Mouse (Mus musculus) skeletal muscle tissue, adult 2 months (tissue): Measurements from ENCODE around the gene Mcoln2.
A peak's percentile ranks its signal among the peaks of the same experiment; 100 is the strongest.

Source experiments
- DNase-seq: peaks from one replicate; pipeline ENCODE4 v3.0.0-alpha.2; 2012; ENCODE audit warnings: low read depth, low spot score

Gene Mcoln2

DNA sequence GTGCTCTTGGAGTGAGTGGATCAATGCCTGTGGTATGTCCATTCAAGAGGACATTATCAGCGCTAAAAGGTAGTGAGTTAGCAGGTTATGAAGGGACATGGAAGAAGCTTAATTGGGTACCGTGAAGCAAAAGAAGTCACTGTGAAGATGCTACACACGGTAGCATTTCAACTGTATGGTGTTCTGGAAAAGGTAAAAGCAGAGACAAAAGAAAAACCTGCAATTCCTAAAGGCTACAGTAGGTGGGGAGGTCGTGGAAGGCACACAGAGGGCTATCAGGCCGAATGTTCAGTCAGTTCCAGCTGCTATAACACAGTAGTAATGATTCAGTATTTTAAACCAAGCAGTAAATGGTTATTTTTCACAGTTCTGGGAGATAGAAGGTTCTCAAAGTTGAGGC is 4.1 kb upstream of the Mcoln2 start:
- DNase-seq: no peak

DNA sequence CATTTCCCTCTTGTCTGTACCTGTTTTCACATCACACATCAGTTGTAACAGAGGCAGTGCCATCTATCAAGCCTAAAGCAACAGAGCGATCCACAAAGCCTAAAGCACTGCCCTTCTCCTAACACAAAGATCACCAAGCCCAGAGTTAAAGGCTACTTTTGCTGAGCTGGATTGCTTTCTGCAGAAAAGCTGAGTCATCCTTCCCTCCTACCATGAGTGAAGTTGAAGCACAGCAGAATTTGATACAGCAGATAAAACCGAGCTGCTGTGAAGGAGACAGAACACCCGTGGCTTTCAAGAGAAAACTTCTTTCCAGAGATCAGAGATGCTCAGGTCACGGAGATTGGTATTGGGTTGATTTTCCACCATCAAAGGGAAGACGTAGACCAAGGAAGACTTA is 3.5 kb upstream of the Mcoln2 start:
- no peak for DNase-seq

DNA sequence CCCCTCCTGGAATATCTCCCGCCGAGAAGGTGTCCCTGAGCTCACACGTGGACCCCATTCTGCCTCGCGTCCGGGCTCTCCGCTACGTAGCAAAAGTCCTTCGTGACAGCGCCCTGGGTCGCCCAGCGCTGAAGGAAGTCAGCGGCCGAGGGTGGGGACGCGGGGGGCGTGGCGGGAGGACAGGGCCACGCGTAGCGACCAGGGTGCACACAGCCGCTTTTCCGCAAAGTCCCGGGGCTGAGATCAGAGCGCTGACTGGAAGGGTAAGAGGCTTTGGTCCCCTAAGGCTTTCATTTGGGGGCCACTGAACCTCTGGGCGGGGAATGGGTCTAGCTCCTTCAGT is 396 bp downstream of the Mcoln2 start:
- no peak for DNase-seq

DNA sequence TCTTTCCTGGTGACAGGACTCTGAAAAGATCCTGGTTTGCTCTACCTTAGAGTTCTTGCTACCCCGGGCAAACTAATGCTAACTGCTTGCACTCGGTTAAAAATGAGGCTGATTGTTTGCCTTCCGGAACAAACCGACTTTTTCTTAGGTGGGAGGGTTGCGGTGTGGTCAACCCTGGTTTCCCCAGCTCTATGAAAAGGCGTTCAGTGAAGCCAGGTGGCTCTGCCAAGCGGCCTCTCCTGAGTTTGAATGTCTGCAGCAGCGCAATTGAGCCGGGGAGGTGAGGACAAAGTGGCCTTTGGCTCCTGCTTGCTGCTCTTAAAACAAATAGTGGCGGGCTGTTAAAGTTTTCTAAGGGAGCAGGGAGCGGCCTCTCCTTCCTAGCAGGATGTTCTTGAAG is 927 bp downstream of the Mcoln2 start:
- no peak for DNase-seq

DNA sequence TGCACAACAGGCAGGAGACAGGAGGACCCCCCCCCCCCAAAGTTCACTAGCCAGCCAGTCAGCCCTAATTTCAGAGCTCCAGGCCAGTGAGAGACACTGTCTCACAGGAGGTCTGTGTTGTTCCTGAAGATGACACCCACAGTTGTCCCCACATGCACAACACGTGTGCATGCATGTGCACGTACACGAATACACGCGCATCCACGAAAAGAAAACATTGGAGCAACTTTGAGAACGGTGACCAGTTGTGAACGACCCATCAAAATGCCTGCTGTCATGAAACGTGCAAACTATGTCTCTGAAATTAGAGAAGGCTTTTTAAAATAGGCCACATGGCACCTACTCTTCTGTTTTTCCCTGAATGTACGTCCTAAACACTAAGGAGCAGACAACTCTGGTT is 1.7 kb downstream of the Mcoln2 start:
- DNase-seq: no peak

DNA sequence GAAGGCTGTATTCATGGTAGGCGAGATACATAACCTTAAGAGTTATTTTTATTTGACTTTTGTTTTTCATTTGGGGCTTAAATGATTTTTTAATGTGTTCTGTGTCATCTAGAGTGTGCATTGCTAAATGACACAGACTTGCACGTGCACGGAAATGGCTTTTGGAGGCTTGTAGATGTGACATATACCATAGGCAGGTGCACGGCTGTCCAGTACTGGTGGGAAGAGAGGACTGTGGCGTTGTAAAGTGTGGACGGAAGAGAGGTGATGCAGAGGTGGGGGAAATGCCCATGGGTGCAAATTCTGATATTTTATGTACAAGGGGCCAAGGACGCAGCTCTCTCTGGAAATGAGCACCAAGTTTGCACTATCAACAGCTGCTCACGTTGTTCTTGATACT is 2.1 kb downstream of the Mcoln2 start:
- DNase-seq: no peak

DNA sequence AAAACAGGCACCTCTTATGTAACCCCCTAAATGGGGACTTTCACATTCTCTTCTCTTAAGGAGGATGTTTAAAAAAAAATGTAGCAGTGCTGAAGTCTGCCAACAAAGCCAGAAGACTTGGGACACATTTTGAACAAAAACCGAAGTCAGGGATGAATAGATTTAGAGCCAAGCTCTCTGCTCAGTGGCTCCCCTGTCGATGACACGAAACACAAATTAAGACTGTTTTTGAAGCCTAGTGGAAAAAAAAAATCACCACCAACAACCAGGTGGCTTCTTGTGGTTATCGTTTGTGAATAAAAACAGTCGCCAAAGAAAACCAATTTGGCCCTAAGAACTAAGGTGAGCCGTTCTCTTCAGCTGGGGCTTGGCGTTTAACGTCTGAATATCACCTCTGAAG is 2.7 kb downstream of the Mcoln2 start:
- DNase-seq: no peak

DNA sequence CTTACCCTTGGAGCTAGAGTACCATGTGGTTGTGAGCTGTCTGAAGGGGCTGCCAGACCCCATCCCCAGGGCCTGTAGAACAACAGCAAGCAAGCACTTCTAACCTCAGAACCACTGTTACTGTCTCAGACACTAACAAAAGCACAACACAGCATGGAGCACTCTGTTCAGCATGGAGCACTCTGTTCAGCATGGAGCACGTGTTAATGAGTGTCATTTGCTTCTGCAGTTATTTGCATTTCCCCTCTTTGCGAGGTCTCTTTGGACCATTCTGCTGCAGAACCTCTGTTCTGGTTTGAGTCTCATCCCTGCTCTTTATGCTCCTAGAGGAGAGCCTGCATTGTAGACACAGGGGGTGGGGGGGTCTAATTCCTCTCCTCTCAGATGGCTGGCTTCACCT is 3.3 kb downstream of the Mcoln2 start:
- DNase-seq: no peak

DNA sequence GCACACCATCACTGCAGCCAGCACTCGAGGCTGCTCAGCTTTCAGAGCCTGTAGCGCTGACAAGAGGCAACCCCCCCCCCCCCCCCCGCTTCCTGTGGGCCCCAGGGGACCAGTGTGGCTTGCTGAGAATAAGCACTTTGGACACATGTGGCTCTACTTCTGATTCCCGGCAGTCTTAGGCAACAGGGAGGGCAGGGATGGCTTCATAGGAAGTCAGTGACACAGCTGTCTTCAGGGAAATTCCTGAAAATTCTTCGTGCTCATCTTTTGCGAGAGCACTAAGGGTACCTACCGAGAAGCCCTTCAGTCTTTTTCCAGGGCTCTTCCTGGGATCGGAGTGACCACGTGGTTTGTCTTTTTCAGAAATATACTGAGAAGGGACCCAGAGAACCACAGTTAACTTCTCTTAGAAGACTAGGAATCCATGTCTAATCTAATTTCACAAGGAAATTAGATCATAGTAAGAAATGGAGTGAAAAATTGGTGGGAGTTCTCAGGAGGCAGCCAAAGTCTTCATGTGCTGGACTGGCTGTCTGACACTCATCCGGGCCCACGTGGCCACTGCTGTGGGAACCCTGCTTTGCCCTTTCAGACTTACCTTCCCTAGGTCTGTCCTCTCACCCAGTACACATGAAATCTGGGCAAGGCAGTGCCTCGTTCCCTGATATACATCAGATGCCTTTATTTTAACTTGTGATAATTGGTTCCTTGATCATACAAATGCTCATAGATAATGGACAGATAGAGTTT is 4.4 kb downstream of the Mcoln2 start:
- DNase-seq: peak; percentile 37

DNA sequence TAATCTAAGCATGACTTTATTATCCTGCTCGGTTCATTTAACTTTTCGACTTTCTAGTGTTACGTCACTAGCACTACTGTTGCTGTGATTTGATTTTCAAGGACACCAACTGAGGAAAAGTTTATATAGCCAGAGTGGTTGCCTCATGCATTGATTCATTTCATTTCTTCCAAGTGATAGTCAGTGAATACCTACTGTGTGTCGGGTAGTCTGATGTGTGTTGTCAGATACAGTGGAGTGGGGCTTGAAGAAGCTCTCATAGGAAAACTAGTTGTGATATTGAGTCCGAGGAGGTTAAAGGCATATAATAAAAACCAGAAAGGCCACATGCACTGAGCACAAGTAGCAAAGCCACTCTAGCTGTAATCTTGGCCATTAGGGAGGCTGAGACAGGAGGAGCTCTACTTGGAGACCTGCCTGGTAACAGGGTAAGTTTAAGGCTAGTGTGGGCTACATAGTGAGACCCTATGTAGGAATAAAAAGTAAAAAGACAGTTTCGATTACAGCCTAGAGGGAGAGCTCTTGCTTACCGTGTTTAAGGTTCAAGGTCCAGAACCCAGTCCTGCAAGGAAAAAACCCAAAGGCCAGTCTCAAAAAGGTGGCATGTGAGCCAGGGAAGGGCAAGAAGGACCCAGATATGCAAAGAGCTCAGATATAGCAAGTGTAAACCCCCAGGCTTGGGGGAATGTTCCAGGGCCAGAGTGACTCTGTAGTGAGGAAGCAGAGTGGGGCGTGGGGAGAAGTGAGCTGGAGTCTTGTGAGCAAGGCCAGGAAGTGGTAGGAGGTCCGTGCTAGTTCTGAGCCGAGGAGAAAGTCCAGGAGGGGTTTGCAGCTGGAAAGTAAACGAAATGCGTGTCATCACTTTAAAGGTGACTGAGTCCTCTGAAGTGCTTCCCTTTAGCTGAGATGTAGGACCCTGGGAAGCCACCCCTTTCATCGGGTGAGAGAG is 6.3 kb downstream of the Mcoln2 start:
- no peak for DNase-seq

DNA sequence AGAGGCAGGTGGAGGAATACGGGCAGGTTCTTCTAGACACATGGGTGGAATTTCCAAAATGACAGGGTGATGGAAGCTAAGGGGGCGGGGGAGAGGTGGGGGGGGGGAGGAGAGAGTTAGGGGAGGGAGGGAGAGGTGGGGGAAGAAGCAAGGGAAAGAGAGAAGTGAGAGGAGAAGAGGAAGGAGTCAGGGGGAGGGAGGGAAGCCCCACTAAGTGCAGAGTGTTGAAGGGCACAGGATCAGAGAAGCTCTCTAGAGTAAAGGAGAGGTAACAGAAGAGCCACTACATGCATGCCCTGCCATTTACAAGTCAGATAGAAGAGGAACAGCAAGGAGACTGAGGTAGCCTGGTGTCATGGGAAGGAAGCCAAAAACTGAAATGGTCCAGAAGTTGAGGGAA is 7.2 kb downstream of the Mcoln2 start:
- DNase-seq: no peak

DNA sequence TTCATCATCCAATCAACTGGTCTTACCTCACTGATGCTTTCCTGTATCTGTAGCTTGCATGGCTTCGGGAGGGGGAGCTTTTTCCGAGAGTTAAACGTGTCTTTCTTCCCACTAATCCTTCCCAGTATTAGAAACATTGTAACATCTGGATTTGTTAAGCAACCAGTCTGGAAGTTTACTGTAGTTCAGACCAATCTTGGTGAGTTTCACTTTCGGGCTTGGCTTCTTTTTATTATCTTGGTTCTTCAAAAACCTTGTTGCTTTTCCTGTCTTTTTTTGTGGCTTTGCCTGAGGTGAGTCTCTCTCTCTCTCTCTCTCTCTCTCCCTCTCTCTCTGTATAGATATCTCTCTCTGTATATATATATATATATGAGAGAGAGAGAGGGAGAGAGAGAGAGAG is 8.4 kb downstream of the Mcoln2 start:
- DNase-seq: no peak

DNA sequence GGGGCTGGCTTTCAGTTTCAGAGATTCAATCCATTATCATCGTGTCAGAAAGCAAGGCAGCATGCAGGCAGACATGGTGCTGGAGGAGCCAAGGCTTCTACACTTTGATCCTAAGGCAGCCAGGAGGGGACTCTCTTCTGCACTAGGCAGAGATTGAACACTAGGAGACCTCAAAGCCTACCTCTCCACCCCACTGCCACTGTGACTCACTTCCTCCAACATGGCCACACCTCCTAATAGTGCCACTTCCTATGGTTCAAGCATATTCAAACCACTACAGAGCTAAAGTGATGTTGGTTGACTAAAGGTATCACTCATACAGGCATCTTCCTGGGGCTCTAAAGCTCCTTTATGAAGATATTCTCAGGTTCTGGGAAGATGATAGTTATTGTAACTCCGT is 9.7 kb downstream of the Mcoln2 start:
- no peak for DNase-seq

DNA sequence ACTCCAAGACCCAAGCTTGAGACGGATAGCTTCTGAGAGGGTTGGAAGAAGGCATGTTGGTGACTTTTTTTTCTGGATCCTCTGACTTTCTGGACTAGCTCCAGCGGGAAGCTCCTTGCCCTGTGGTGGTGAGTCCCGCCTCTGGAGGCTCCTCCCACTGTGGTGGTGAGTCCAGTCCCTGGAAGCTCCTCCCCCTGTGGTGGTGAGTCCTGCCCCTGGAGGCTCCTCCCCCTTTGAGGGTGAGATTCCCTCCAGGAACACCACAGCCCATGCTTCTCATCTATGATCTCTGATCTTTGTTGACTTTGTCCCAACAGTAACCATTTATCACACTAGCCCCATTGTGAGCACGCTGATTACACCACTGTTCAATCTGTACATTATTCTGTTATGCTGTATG is 12.6 kb downstream of the Mcoln2 start:
- DNase-seq: no peak

DNA sequence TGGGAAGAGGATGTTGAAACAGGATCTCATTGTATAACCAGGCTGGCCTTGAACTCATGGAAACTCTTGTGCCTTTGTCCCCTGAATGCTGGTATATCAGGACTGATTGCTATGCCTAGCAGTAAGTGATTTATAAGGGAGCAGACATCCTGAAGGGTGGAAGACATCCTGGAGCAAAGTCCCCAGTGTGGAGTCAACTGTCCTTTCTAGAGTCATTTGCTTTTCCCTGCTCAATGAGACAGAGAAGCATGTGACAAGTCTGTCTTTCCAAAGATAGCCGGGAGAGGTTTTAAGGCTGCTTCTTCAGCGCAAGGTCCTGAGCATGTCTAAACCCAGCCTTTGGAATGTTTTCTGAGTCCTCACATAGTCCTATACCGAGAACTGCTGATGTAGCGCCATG is 19.7 kb downstream of the Mcoln2 start:
- DNase-seq: no peak

DNA sequence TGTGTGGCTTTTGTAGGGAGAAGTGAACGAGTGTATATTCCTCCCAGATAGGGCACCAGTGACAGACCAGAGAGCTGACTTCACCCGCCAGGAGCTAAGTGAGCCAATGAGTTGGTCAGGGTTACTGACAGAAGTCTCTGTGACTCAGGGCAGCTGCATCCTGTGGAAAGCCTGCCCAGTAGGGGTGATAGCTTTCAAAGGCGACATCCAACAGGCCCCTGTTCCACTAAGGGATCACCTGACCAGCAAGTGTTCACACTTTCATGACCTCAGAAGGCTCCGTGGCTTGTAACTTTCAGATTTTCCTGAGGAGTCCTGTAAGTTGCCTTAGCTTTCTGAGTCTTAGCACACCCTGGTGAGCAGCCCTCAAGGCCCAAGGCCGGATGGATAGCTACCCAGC is 23.4 kb downstream of the Mcoln2 start:
- no peak for DNase-seq

DNA sequence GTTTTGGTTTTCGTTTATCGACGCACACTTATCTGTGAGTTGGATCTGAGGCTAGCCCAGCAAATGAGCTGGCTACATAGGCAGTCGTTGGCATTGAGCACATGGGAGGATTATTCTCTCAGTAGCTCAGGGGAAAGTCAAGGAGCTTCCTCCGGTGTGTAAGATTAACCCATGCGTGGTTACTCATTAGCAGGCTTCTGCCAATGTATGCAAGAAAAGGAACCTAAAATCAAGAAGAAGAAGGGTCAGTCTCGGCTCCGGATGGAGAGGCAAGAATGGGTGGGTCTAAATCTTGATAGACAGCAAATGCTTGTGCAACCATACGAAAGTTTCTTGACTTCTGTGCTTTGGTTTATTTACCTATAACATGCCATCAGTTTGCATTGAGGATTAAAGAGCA is 24.6 kb downstream of the Mcoln2 start:
- no peak for DNase-seq

DNA sequence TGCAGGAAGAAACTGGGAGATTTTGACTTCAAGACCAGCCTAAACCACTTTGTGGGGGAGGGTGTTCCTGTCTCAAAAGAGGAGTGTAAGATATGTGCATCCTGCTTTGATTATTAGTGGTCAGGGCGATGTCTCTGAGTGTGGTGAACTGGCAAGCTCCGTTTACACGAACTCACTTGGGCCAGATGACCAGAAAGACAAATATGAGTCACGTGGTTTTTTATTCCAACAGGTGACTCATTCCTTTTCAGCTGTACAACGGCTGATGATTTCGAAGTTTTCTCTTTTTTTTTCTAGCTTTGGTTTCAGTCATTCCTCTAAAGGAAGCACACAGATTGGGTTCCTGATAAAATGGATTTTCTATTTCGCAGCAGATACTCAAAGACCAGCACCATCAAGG is 27.7 kb downstream of the Mcoln2 start:
- no peak for DNase-seq

DNA sequence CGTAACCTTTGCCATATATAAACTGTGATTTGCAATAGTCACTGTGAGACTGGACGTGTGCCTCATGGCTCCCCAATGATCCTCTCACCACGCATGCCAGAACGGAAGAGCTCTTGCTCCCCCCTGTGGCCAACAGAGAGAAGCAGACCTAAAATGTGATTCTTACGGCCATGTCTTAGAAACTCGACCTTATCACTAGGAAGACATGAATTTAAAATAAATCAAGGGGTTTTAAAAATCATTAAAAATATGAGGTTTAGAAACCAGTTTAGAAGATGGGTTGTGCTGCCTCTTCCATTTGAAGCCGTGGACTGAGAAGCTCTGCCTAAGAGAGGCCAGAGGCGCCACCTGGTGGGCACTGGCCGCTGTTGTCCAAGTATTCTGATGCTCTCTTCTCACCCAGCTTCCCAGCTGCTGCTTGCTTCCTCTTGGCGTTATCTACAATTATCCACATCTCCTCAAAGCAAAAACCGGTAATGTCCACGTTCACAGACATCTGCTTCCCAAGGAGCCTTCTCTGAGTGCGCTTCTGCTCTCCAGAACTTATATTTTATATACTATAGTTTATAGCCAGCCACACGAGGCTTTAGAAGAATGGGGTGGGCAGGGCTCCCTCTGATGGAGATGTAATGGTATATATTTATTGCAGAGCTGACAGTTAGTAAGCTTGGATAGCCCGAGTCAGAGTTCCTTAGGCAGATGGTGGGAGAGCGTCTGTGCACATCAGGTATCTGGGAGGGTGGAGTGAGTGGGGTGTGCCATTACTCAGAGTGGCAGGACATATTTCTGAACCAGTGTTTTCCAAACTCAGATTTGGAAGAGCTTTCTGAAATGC is 28.3 kb downstream of the Mcoln2 start:
- peak; percentile 62 for DNase-seq

DNA sequence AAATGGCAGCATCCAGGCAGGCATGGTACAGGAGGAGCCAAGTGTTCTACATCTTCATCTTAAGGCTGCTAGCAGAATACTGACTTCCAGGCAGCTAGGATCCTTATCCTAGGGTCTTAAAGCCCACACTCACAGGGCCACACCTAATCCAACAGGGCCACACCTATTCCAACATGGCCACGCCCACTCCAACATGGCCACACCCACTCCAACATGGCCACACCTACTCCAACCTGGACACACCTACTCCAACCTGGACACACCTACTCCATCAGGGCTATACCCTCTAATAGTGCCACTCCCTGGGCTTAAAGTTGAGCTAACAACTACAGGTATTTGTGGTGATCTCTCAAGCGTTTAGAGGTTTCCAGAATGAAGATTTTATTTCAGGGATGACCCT is 30.7 kb downstream of the Mcoln2 start:
- DNase-seq: no peak

DNA sequence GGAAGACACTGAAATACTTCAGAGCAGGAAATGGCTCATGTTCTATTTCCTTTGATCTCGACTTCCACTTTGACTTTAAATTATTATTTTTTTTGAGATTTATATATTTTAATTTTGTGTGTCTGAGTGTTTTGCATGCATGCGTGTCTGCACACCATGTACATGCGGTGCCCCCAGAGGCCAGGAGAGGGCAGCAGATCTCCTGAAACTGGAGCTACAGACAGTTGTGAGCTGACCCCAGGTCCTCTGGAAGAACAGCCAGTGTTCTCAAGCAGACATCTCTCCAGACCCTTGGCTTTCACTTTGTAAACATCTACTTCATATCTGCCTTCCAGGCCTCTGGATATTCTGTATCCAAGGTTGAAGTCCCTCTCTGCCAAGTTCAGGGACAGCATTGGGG is 31.4 kb downstream of the Mcoln2 start:
- DNase-seq: no peak

DNA sequence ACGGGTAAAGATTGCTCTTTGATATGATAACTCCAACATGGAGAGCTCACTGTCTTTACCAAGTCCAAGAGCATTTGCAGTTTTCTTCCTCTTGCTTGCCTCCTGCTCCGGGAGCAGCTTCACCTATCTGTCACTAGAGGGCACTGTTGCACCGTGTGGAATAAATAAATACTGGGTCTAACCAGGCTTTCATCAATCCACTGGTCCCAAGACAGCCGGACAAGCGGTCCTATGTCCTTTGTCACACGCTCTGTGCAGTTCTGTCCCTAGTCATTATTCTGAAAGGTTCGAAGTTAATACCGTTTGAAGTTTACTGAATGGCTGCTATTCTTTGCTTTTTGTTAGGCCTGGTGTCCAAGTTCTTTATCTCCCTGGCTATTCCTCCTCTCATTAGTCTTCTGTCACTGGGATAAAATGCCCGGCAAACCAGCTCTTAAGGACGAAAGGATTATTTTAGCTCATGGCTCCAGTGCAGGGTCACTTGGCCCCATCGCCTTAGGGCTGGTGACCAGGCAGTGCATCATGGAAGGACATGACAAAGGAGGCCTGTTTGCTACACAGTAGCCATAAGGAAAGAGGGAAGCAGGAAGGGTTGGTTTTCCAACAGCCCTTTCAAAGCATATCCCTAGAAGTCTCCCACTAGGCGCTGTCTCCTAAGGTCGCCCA is 35.5 kb downstream of the Mcoln2 start:
- DNase-seq: peak; percentile 52
